Mouse (Mus musculus) liver, embryonic 14.5 days (tissue): ENCODE results near the gene Pigq.

Experiments used
- CTCF ChIP-seq: IDR thresholded peaks from 2 replicates; pipeline ENCODE4 v1.5.1; 2016; ENCODE audit warnings: antibody characterized with exemption, low read depth, control low read depth
- EP300 ChIP-seq: IDR thresholded peaks from 2 replicates; pipeline ENCODE4 v1.6.1; 2016; ENCODE audit warnings: antibody characterized with exemption, low read depth

GRCm38 (mm10) chr17:25919786-25920642 lies 24.7 kb downstream of the Pigq start:
- TF ChIP-seq EP300 (0 out of 2 replicates have a peak, but pooled peaks have one; percentile 32), CTCF (peak; percentile 24)
